Mouse (Mus musculus) E14TG2a.4 (cell line): ENCODE results near the gene Ahrr.

Experiments
- CTCF ChIP-seq: conservative IDR thresholded peaks from 2 replicates; pipeline ENCODE4 v1.5.1; 2014; ENCODE audit warnings: low read length
- NANOG ChIP-seq: IDR thresholded peaks from 2 replicates; pipeline ENCODE4 v1.6.1; 2014; ENCODE audit warnings: borderline replicate concordance, low read length, mixed read lengths
- POU5F1 ChIP-seq: IDR thresholded peaks from 2 replicates; pipeline ENCODE4 v1.6.1; 2014; ENCODE audit warnings: low read length, borderline replicate concordance

- TF ChIP-seq CTCF (no peak), NANOG (no peak), POU5F1 (no peak)
These were observed 45.6 kb downstream of the Ahrr start for GRCm38 (mm10) chr13:74246494-74246893.
